Mouse (Mus musculus): ENCODE results near the gene Prph. TPM values are rescaled to one million over a fixed set of nuclear protein-coding genes. Genes with fewer than 3 reads are reported as not detected.

Prph gene
- total RNA-seq, 1 experiment from 2014 or later: not detected

DNA sequence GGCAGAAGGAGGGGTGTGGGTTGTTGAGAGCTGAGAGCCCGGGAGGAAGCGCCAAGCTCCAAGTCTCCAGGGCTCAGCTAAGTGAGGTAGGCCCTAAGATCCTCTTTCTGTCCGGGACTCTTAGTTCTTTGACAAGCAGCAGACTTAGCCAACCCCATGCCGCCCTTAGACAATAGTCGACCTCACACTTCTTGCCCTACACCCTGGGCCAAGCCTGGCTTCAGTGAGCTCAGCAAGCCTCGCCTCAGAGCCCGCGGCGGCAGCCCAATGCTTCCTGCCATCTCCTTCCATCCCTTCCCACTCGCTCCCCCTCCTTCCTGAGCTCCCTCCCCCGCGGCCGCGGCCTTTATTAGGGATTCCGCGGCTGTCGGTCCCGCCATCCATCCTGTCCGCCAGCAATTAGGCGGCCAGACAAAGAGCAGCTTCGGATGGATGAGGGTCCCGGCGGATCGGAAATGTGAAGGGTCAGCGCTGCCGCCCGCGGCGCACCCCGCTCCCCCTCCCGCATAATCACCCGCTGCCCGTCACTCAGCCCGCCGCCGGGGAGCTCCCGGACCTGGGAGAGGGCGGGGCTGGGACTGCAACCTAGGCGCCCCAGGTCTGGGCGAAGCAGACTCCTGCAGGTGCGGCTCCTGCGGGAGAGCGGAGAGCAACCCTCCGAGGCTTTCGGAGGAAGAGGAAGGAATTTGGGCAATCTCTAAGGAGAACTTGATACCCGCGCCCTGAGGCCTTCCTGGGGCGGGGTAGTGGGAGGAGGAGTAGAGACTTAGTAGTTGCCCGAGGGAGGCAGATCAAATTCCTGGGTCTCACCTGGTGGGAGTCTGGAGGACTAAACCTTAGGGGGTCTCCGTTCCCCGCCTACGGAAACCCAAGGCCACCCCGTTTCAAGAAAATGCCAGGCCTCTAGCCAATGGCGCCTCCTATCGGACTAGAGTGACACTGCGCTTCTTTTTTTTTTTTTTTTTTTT is 38.6 kb downstream of the Prph start:
- ATAC-seq (ENCODE audit: extremely low read depth, insufficient number of reproducible peaks, low FRiP score, poor library complexity, severe bottlenecking): no peak

DNA sequence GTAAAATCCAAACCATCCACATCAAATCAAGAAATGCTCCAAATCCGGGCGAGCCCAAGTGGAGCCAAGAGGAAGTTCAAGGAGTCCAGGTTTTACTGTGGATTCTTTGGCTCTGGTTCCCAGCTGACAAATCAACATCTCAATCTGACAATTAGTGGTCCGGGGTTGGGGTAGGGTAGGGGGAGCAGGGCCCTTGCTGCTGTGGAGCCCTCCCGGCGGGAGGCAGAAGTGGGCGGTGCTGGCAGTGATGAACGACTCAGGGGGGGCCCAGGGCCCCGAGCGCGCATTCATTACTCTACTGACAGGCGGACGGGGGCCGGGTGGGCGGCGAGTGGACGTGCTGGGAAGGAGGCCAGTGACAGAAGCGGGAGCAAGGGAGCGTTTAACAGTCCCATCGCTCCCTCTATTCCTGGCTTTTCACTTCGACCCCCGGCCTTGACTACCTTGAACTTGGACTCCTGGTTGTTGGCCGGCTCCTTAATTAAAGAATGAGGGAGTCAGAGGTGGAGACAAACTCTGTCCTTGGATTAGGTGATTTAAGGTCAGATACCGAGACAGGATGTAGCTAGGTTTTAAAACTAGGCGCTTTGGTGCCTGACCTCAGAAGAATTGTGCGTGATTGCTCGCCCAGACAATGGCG is 39.8 kb downstream of the Prph start:
- ATAC-seq (ENCODE audit: extremely low read depth, insufficient number of reproducible peaks, low FRiP score, poor library complexity, severe bottlenecking): no peak

DNA sequence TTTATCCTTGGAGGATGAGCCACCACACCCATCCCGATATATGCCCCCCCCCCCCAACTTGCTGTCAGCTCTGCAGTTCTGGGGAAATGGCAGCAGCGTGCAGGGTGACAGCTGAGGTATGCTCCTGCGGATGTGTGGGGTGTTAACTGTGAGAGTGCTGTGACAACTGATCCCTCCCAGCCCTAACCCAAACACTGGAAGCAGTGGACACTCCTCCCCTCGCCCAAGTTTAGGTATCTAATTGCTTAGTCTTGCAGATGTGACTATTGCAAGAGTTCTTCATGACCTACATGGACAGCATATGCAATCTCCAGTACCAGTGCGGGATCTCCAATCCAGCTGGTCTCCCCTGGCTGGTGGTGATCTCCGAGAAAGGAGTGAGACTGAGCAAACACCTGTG is 40.4 kb downstream of the Prph start:
- no peak for ATAC-seq (ENCODE audit: extremely low read depth, insufficient number of reproducible peaks, low FRiP score, poor library complexity, severe bottlenecking)

DNA sequence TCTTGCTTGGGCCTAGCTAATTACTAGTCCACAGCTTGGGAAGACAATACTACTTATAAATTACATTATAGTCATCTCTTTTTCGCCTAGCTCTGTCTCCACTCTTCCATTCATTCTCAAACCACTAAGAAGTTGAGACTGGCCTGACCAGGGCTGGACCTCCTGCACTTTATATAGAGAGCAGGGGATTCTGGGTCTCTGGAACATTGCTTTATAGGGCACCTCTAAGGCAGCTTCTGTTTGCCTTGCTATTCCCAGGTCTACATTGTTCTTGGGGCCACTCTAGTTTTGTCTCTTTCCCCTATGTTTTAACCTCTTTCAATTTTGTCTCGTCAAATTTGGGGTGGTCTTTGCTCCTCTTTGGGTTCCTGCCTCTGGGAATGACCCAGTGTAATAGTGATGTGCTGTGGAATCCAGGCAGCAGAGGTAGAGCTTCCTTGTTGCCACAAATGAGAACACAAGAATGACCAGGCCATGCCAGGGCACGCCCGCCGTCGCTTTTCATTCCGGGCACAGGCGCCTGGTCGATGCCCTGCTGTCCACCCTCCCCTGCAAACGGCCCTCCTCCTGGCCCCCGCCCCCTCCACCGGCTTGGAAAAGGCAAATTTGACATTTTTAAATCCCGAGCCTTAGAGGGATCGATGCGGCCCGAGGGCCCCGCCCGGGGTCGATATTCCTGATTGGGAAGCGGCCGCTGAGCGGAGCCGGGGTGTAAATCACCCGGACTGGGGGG is 41.3 kb downstream of the Prph start:
- ATAC-seq (ENCODE audit: extremely low read depth, insufficient number of reproducible peaks, low FRiP score, poor library complexity, severe bottlenecking): no peak

DNA sequence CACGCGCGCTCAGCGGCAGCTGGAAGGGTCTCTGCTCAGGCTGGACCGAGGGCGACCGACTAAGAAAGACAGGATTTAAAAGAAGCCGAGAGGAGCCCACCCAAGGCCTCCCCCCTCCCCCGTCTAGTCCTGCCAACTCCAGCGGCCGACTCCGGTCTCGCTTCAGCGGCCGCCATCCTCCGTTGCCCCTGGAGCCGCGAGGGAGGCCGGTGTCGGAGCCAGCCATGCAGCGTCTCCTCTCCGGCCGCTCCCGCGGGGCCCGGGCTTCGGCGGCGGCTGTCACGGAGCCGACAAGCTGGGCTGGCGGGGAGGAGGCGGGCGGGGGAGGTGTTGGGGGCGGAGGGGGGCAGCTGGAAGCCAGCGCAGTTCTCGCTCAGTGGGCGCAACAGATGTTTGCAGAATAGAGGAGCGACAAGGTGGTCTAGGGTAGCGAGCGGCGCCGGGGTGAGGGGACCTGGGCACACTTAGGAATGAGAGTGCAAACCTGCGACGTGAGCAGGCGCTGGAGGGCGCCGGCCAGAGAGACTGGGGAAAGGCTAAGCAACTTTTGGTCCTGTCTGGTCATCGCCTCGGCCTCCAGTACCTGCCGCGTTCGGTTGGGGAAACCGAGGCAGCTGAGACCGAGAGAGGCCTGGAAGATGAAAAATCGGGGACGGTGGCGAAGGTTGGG is 42.0 kb downstream of the Prph start:
- no peak for ATAC-seq (ENCODE audit: extremely low read depth, insufficient number of reproducible peaks, low FRiP score, poor library complexity, severe bottlenecking)

DNA sequence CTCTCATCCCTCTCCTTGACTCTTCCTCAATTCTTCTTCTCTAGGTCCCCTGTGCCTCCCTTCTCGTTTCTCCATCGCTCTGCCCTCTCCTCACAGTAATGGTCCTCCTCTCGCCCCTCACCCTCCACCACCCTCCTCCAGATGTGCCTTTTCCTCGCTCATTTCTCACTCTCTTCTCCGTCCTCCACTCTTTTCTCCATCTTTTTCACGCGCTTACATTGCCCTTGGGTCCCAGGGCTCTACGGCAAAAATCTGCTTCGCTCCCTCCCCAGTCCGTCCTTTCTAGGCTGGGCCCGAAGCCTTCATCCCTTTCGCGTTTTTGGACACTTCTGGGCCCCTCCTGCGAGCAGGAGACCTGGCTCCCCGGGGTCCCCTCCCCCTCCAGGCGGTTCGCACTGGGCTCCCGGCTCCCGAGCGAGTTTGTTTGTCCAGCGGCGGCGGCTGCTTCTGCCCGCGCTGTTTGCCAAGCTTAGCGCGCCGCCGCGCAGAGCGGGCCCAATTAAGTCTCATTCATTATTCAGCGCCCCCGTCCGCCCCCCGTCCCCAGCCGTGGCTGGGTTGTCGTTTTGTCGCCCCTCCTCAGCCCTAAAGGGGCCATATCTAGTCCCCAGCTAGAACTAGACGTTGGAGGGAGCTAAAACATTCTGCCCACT is 43.0 kb downstream of the Prph start:
- no peak for ATAC-seq (ENCODE audit: extremely low read depth, insufficient number of reproducible peaks, low FRiP score, poor library complexity, severe bottlenecking)

DNA sequence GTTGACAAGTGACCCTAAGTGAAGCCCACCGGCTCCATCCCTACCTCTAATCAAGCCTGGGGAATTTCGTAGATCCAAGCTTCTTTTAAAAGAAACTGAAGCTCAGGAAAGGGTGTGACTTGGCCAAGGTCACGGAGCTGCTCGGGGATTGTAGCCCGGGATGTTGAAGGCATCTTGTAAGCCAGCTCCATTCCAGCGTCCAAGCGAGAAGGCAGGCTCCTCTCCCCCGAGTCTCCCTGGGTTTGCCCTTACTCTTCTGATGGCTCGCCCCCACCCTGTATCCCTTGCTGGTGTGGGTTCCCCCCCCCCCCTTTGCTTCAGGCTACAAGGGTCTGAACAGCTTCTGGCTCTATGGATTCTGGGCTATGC is 43.5 kb downstream of the Prph start:
- ATAC-seq (ENCODE audit: extremely low read depth, insufficient number of reproducible peaks, low FRiP score, poor library complexity, severe bottlenecking): no peak

DNA sequence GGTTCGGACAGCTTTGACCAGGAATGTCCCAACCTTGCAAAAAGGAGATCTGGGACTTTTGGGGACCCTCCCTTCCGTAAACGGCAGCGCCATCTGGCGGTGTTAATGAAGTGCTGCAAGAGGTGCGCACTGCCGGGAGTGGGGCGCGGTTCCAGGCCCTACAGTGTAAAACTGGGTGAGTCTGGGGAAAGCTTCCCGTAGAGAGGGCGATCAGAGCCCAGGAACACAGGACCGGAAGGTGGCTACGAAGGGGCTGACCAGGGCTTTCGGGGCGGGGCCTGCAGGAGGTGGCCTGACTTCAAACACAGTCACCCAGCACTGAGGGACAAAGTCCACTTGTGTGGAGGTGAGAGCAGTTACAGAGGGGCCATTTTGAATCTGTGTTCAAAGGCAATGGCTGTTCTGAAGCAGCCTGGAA is 44.2 kb downstream of the Prph start:
- no peak for ATAC-seq (ENCODE audit: extremely low read depth, insufficient number of reproducible peaks, low FRiP score, poor library complexity, severe bottlenecking)

DNA sequence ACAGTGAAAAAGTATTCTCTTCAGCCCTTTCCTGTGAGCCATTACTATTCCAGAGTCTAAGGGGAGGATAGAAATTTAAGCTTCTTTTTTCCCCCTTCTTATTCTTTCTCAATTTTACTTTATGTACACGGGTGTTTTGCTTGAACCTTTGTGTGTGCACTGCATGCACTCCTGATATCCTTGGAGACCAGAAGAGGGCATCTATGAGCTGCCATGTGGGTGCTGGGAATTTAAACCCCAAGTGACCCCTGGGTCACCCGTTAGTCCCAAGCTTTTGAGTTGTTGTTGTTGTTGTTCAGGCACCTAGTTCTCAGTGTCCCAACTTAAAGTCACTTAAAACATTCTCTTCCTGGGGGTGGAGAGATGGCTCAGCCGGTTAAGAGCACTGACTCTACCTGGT is 45.0 kb downstream of the Prph start:
- ATAC-seq (ENCODE audit: extremely low read depth, insufficient number of reproducible peaks, low FRiP score, poor library complexity, severe bottlenecking): no peak

DNA sequence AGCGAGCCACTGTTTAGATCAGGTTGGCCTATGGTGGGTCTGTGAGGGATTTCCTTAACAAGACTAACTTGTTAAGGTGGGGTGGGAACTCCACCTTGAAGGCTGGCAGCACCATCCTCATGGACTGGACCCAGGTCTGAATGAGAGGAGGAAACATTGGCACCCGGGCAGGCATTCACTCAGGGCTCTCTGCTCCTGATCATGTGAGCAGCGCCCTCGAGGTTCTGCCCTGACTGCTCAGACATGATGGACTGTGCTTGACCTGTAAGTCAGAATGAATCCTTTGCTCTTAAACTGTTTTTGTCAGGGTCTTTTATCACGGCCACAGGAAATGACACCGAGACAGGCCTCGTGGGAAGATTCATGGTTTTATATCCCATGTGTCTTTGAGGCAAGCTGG is 50.3 kb downstream of the Prph start:
- no peak for ATAC-seq (ENCODE audit: extremely low read depth, insufficient number of reproducible peaks, low FRiP score, poor library complexity, severe bottlenecking)

DNA sequence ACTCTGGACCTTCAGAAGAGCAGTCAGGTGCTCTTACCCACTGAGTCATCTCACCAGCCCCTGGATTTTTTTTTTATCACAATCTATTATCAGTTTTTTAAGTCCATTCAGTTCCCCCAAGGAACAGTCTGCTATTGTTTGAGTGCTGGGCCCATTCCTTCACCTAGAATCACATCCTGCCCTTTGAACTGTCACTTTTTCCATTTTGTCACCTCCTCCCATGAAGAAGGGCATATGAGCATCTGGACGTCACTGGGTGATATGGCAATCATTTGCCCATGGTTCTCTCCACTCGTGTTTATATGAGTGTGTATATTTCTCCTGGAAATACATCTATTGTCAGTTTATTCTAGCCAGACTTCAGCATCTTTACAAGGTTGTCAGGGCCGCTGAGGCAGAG is 52.9 kb downstream of the Prph start:
- no peak for ATAC-seq (ENCODE audit: extremely low read depth, insufficient number of reproducible peaks, low FRiP score, poor library complexity, severe bottlenecking)

Other genes with a start within 250 kb of the Prph start
- 0.12 and 0.25 TPM in 2 replicates for gene Ddn, start 245.7 kb upstream of the Prph start, total RNA-seq (2017)
- gene Prkag1, start 223.7 kb upstream of the Prph start, total RNA-seq (2017): 107 and 111 TPM in 2 replicates
- gene Kmt2d, start 184.0 kb upstream of the Prph start, total RNA-seq (2017): 95.0 and 109 TPM in 2 replicates
- 18.3 and 20.0 TPM in 2 replicates for gene Rhebl1, start 160.6 kb upstream of the Prph start, total RNA-seq (2017)
- 0.70 TPM in 1 of 2 replicates, not detected in the other for gene Dhh, start 156.6 kb upstream of the Prph start, total RNA-seq (2017)
- 144 and 182 TPM in 2 replicates for gene Lmbr1l, start 136.9 kb upstream of the Prph start, total RNA-seq (2017)
- 88.6 and 108 TPM in 2 replicates for gene Tuba1b, start 120.6 kb upstream of the Prph start, total RNA-seq (2017)
- gene Gm49450, start 101.6 kb upstream of the Prph start, total RNA-seq (2017): 27.1 and 50.0 TPM in 2 replicates
- gene Tuba1a, start 101.5 kb upstream of the Prph start, total RNA-seq (2017): 92.1 and 114 TPM in 2 replicates
- gene Tuba1c, start 25.3 kb upstream of the Prph start, total RNA-seq (2017): 42.7 and 43.3 TPM in 2 replicates
- 0.23 TPM in 1 of 2 replicates, not detected in the other for gene Troap, start 19.4 kb downstream of the Prph start, total RNA-seq (2017)
- not detected in 2 replicates for gene C1ql4, start 32.6 kb downstream of the Prph start, total RNA-seq (2017)
- gene Dnajc22, start 38.0 kb downstream of the Prph start, total RNA-seq (2017): not detected in 2 replicates
- gene Spats2, start 70.7 kb downstream of the Prph start, total RNA-seq (2017): not detected in 2 replicates
- gene Kcnh3, start 169.7 kb downstream of the Prph start, total RNA-seq (2017): 0.12 TPM in 1 of 2 replicates, not detected in the other
- 37.9 and 43.1 TPM in 2 replicates for gene Mcrs1, start 196.8 kb downstream of the Prph start, total RNA-seq (2017)
- 6.1 and 13.2 TPM in 2 replicates for gene Prpf40b, start 239.9 kb downstream of the Prph start, total RNA-seq (2017)
- gene Fam186b, start 240.7 kb downstream of the Prph start, total RNA-seq (2017): not detected in 2 replicates

All from neutrophil, adult 5-6 weeks (primary cell).